ENCODE assay signal across 17 mouse cellular contexts in the genomic region with DNA sequence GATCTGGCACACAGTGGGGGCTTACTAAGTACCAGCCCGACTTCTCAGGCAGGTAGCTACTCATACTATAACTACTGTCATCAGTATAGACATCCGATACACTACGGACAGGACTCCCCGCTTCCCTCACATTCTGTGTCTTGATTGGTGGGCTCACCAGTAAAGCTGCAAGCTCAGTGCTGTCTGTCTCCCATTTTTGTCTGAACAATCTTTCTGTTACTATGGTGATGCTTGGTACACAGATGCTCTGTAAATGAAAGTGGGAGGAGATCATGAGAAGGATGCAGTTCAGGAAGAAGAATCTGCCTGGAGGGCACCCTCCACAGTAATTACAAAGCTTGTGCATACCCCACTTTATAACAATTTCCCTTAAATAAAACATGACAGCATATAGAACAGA.
DNase-seq lines count a peak whose midpoint lies in the region; ATAC-seq and TF ChIP-seq lines count a peak whose summit lies in the region.
"Had no signal": no experiment of that assay in that cellular context is flagged by ENCODE, and none has a peak within 500 bp of the region (broad histone marks: within the 10 kb centered on the region; RNA-seq: fewer than 3 reads in every experiment).

No protein-coding gene starts in this region.

- H3K4me1 ChIP-seq in hindbrain, embryonic 11.5 days (replicated peaks; ENCODE audit: control insufficient read depth, insufficient read depth, low read length), result no peaks in the 10 kb centered on the region
- H3K4me1 ChIP-seq in hindbrain, embryonic 10.5 days (replicated peaks), result peaks cover 2% of the 10 kb centered on the region; the same call in 1 of the 2 replicates
- peaks cover 30% of the 10 kb centered on the region for H3K4me1 ChIP-seq in hindbrain, embryonic 13.5 days (replicated peaks)
- peaks cover 7% of the 10 kb centered on the region; the same call in 1 of the 2 replicates for H3K4me1 ChIP-seq in midbrain, embryonic 14.5 days (ENCODE audit: control insufficient read depth, insufficient read depth, low read length)
- peaks cover 9% of the 10 kb centered on the region for H3K4me1 ChIP-seq in heart, embryonic 11.5 days (ENCODE audit: control insufficient read depth, insufficient read depth, low read length)
- peaks cover 39% of the 10 kb centered on the region for H3K4me1 ChIP-seq in cerebellum, adult 2 months (ENCODE audit: control insufficient read depth, insufficient read depth, low read length)
- H3K4me1 ChIP-seq: embryonic facial prominence, embryonic 12.5 days; limb, embryonic 12.5 days had no signal

- no peak overlapping the region for H3K27ac ChIP-seq in hindbrain, embryonic 11.5 days (ENCODE audit: low read depth, low read length)
- H3K27ac ChIP-seq in hindbrain, embryonic 10.5 days, result no peak overlapping the region
- H3K27ac ChIP-seq in hindbrain, embryonic 13.5 days, result peak overlapping the region; percentile 69; the same call in 1 of the 2 replicates
- H3K27ac ChIP-seq in midbrain, embryonic 14.5 days (replicated peaks; ENCODE audit: low read depth, low read length), result peak overlapping the region; percentile 55; the same call in 1 of the 2 replicates
- H3K27ac ChIP-seq in heart, embryonic 11.5 days (ENCODE audit: low read depth, low read length), result no peak overlapping the region
- no peak overlapping the region for H3K27ac ChIP-seq in cerebellum, adult 2 months (ENCODE audit: insufficient read depth, low read length)
- H3K27ac ChIP-seq: embryonic facial prominence, embryonic 12.5 days; heart, embryonic 15.5 days; limb, embryonic 12.5 days had no signal

- no peaks in the 10 kb centered on the region for H3K36me3 ChIP-seq in hindbrain, embryonic 11.5 days (ENCODE audit: control insufficient read depth, insufficient read depth, low read length)
- H3K36me3 ChIP-seq in hindbrain, embryonic 10.5 days, result no peaks in the 10 kb centered on the region
- no peaks in the 10 kb centered on the region for H3K36me3 ChIP-seq in hindbrain, embryonic 13.5 days
- H3K36me3 ChIP-seq in midbrain, embryonic 14.5 days (ENCODE audit: control insufficient read depth, insufficient read depth, low read length), result no peaks in the 10 kb centered on the region
- no peaks in the 10 kb centered on the region for H3K36me3 ChIP-seq in heart, embryonic 11.5 days (ENCODE audit: control insufficient read depth, insufficient read depth, low read length)
- H3K36me3 ChIP-seq: embryonic facial prominence, embryonic 12.5 days; G1E; heart, embryonic 15.5 days; limb, embryonic 12.5 days had no signal

- no peak overlapping the region for H3K4me2 ChIP-seq in hindbrain, embryonic 11.5 days (replicated peaks; ENCODE audit: low read depth, low read length)
- no peak overlapping the region for H3K4me2 ChIP-seq in hindbrain, embryonic 13.5 days
- H3K4me2 ChIP-seq in midbrain, embryonic 14.5 days (ENCODE audit: low read length), result no peak overlapping the region
- no peak overlapping the region for H3K4me2 ChIP-seq in heart, embryonic 11.5 days
- H3K4me2 ChIP-seq: embryonic facial prominence, embryonic 12.5 days; heart, embryonic 15.5 days; limb, embryonic 12.5 days had no signal

- no peak overlapping the region for H3K4me3 ChIP-seq in hindbrain, embryonic 11.5 days (ENCODE audit: low read depth, low read length)
- no peak overlapping the region for H3K4me3 ChIP-seq in hindbrain, embryonic 10.5 days
- no peak overlapping the region for H3K4me3 ChIP-seq in hindbrain, embryonic 13.5 days
- H3K4me3 ChIP-seq in midbrain, embryonic 14.5 days (replicated peaks; ENCODE audit: low read depth, low read length), result no peak overlapping the region
- H3K4me3 ChIP-seq in heart, embryonic 11.5 days (ENCODE audit: low read depth, low read length), result no peak overlapping the region
- H3K4me3 ChIP-seq in cerebellum, adult 2 months (replicated peaks; ENCODE audit: insufficient read depth, low read depth, low read length), result no peak overlapping the region
- H3K4me3 ChIP-seq: embryonic facial prominence, embryonic 12.5 days; heart, embryonic 15.5 days; limb, embryonic 12.5 days had no signal

- H3K9ac ChIP-seq in hindbrain, embryonic 11.5 days (ENCODE audit: low read depth, low read length), result no peak overlapping the region
- H3K9ac ChIP-seq in hindbrain, embryonic 13.5 days, result no peak overlapping the region
- H3K9ac ChIP-seq in midbrain, embryonic 14.5 days (replicated peaks; ENCODE audit: low read length), result no peak overlapping the region
- no peak overlapping the region for H3K9ac ChIP-seq in heart, embryonic 11.5 days (ENCODE audit: low read depth, low read length)
- H3K9ac ChIP-seq: embryonic facial prominence, embryonic 12.5 days; heart, embryonic 15.5 days; limb, embryonic 12.5 days had no signal

- DNase-seq in hindbrain, embryonic 11.5 days (ENCODE audit: low spot score), result no peak
- no peak for DNase-seq in hindbrain, embryonic 10.5 days (ENCODE audit: low spot score)
- DNase-seq in brain, embryonic 14.5 days (ENCODE audit: low read depth), result peak; percentile 90
- peak; percentile 74 for DNase-seq in midbrain, embryonic 14.5 days
- DNase-seq in ovary, postnatal 10 days (ENCODE audit: low spot score), result no peak
- no peak for DNase-seq in cerebellum, adult 2 months
- DNase-seq: cerebellum, adult 9-11 months; kidney, adult 11 months; kidney, postnatal 4 days; lung, postnatal 4 days; thymus, postnatal 14 days had no signal

- ATAC-seq in hindbrain, embryonic 11.5 days (ENCODE audit: low FRiP score), result peak; percentile 51
- peak; percentile 61; the same call in 1 of the 2 replicates for ATAC-seq in hindbrain, embryonic 13.5 days (ENCODE audit: low FRiP score)
- ATAC-seq in midbrain, embryonic 14.5 days (ENCODE audit: low FRiP score, low TSS enrichment), result peak; percentile 43; the same call in 1 of the 2 replicates
- no peak for ATAC-seq in heart, embryonic 11.5 days (replicated peaks; ENCODE audit: insufficient number of reproducible peaks, low FRiP score, low TSS enrichment)

- no peak for TF ChIP-seq CTCF in brain, embryonic 14.5 days (IDR thresholded peaks at IDR 0.05; ENCODE audit: borderline replicate concordance, extremely low read depth, insufficient read depth, insufficient read length)
- TF ChIP-seq CTCF in cerebellum, adult 2 months (IDR thresholded peaks at IDR 0.05; ENCODE audit: borderline replicate concordance, insufficient read depth, low read depth, low read length), result no peak

- no peaks in the 10 kb centered on the region for H3K27me3 ChIP-seq in hindbrain, embryonic 11.5 days (ENCODE audit: control insufficient read depth, insufficient read depth, low read length)
- H3K27me3 ChIP-seq in hindbrain, embryonic 10.5 days (ENCODE audit: insufficient read depth, poor library complexity, severe bottlenecking), result no peaks in the 10 kb centered on the region
- no peaks in the 10 kb centered on the region for H3K27me3 ChIP-seq in hindbrain, embryonic 13.5 days
- H3K27me3 ChIP-seq in midbrain, embryonic 14.5 days (ENCODE audit: control insufficient read depth, insufficient read depth, low read length), result no peaks in the 10 kb centered on the region
- H3K27me3 ChIP-seq in heart, embryonic 11.5 days (ENCODE audit: control insufficient read depth, insufficient read depth, low read length), result no peaks in the 10 kb centered on the region
- no peaks in the 10 kb centered on the region for H3K27me3 ChIP-seq in cerebellum, adult 2 months (ENCODE audit: control insufficient read depth, insufficient read depth, low read length)
- H3K27me3 ChIP-seq: embryonic facial prominence, embryonic 12.5 days; heart, embryonic 15.5 days; limb, embryonic 12.5 days had no signal

- 80% methylated on average over 4 of the region's 4 CpGs for WGBS in hindbrain, embryonic 11.5 days
- 87% methylated on average over 4 of the region's 4 CpGs for WGBS in hindbrain, embryonic 10.5 days
- WGBS in hindbrain, embryonic 13.5 days, result 52% methylated on average over 4 of the region's 4 CpGs
- 51% methylated on average over 4 of the region's 4 CpGs for WGBS in midbrain, embryonic 14.5 days
- 86% methylated on average over 4 of the region's 4 CpGs for WGBS in heart, embryonic 11.5 days (ENCODE audit: insufficient replicate concordance)
- WGBS in cerebellum, adult 2 months, result 86% methylated on average over 4 of the region's 4 CpGs

- H3K9me3 ChIP-seq in hindbrain, embryonic 11.5 days (ENCODE audit: control insufficient read depth, low read length), result no peaks in the 10 kb centered on the region
- no peaks in the 10 kb centered on the region for H3K9me3 ChIP-seq in hindbrain, embryonic 10.5 days
- no peaks in the 10 kb centered on the region; the same call in 1 of the 2 replicates for H3K9me3 ChIP-seq in hindbrain, embryonic 13.5 days
- 0 out of 2 replicates have a peak, but pooled peaks cover 3% of the 10 kb centered on the region for H3K9me3 ChIP-seq in midbrain, embryonic 14.5 days (ENCODE audit: control insufficient read depth, low read length)
- no peaks in the 10 kb centered on the region for H3K9me3 ChIP-seq in heart, embryonic 11.5 days (replicated peaks; ENCODE audit: control insufficient read depth, low read length)
- H3K9me3 ChIP-seq: embryonic facial prominence, embryonic 12.5 days; heart, embryonic 15.5 days; limb, embryonic 12.5 days had no signal

- TF ChIP-seq POLR2A in brain, embryonic 14.5 days (IDR thresholded peaks at IDR 0.05; ENCODE audit: borderline replicate concordance, extremely low read depth, insufficient read depth, insufficient read length, poor library complexity, severe bottlenecking), result no peak
- TF ChIP-seq POLR2A in cerebellum, adult 2 months (IDR thresholded peaks at IDR 0.05; ENCODE audit: borderline replicate concordance, insufficient read depth, low read length), result no peak

Comparison
In these comparisons a context has a peak if more than half of its experiments do, and no peak if none do; other contexts are left out.
1. H3K27ac ChIP-seq: peak in hindbrain, embryonic 13.5 days (single experiment) and midbrain, embryonic 14.5 days (single experiment); none in hindbrain, embryonic 11.5 days (single experiment), hindbrain, embryonic 10.5 days (single experiment), heart, embryonic 11.5 days (single experiment) and cerebellum, adult 2 months (single experiment).
2. DNase-seq: peak in brain, embryonic 14.5 days (single experiment) and midbrain, embryonic 14.5 days (single experiment); none in hindbrain, embryonic 11.5 days (single experiment), hindbrain, embryonic 10.5 days (single experiment), ovary, postnatal 10 days (single experiment) and cerebellum, adult 2 months (0 of 2).